Mouse (Mus musculus) bone marrow, adult 2 months (tissue): Measurements from ENCODE around the gene Crtc2.

Experiments used
- CTCF ChIP-seq: fragments of 200-500 bp; IDR thresholded peaks from 2 replicates; pipeline ENCODE4 v1.5.1; 2011; ENCODE audit warnings: low read length, control low read depth; ENCODE audit not compliant: control insufficient read depth, insufficient read depth
- POLR2A ChIP-seq: fragments of 200-500 bp; IDR thresholded peaks from 2 replicates; pipeline ENCODE4 v1.6.1; 2011; ENCODE audit warnings: low read depth, mild to moderate bottlenecking, control low read depth, low read length, borderline replicate concordance; ENCODE audit not compliant: control insufficient read depth

- no peak for TF ChIP-seq CTCF
- TF ChIP-seq POLR2A, result no peak
These were observed 39.8 kb upstream of the Crtc2 start for GRCm38 (mm10) chr3:90213956-90214684.
